Mouse (Mus musculus) lung, postnatal 0 days (tissue): ENCODE results near the gene Dusp5. TPM values are rescaled to one million over a fixed set of nuclear protein-coding genes. Genes with fewer than 3 reads are reported as not detected.

Experiments
- ATAC-seq: fragments of 200-750 bp; cut with Nextera tagmentation; 2 replicates; pipeline ENCODE4 v1.8.0; 2017; ENCODE audit warnings: moderate library complexity
- DNase-seq: peaks from one replicate; pipeline ENCODE4 v3.0.0-alpha.2; 2016; ENCODE audit warnings: low spot score
- H3K27ac ChIP-seq: fragments of 300-500 bp; sonication (generic); 2 replicates; pipeline ENCODE4 v1.5.1; 2014; ENCODE audit warnings: antibody characterized with exemption, mild to moderate bottlenecking, low read length, mixed read lengths
- H3K27me3 ChIP-seq: fragments of 300-500 bp; sonication (generic); replicated peaks from 2 replicates; pipeline ENCODE4 v1.6.1; 2014; ENCODE audit warnings: low read length, mixed read lengths; ENCODE audit not compliant: insufficient read depth
- H3K36me3 ChIP-seq: fragments of 300-500 bp; sonication (generic); 2 replicates; pipeline ENCODE4 v1.6.1; 2014; ENCODE audit warnings: low read length, mixed read lengths; ENCODE audit not compliant: insufficient read depth
- H3K4me1 ChIP-seq: fragments of 300-500 bp; sonication (generic); 2 replicates; pipeline ENCODE4 v1.6.1; 2014; ENCODE audit warnings: antibody characterized with exemption, low read depth, low read length, mixed read lengths; ENCODE audit not compliant: insufficient read depth
- H3K4me2 ChIP-seq: fragments of 300-500 bp; sonication (generic); replicated peaks from 2 replicates; pipeline ENCODE4 v1.6.1; 2014; ENCODE audit warnings: low read depth, mild to moderate bottlenecking, low read length, moderate library complexity, mixed read lengths
- H3K4me3 ChIP-seq: fragments of 300-500 bp; sonication (generic); 2 replicates; pipeline ENCODE4 v1.5.1; 2014; ENCODE audit warnings: low read depth, low read length
- H3K9ac ChIP-seq: fragments of 300-500 bp; sonication (generic); replicated peaks from 2 replicates; pipeline ENCODE4 v1.6.1; 2014; ENCODE audit warnings: low read depth, mild to moderate bottlenecking
- H3K9me3 ChIP-seq: fragments of 300-500 bp; sonication (generic); 2 replicates; pipeline ENCODE4 v1.6.1; 2016; ENCODE audit warnings: low read length, mixed read lengths
- CTCF ChIP-seq: IDR thresholded peaks from 2 replicates; pipeline ENCODE4 v1.5.1; 2016; ENCODE audit warnings: antibody characterized with exemption, mild to moderate bottlenecking
- EP300 ChIP-seq: IDR thresholded peaks from 2 replicates; pipeline ENCODE4 v1.6.1; 2016; ENCODE audit warnings: antibody characterized with exemption, mild to moderate bottlenecking, control low read depth
- WGBS: fragments of 180-500 bp; shearing (Covaris S2); extraction: QIAGEN DNeasy Blood & Tissue Kit; methylation state at CpG from one replicate; pipeline ENCODE4 v1.1.7; 2014; 5-methylcytosine and 5-hydroxymethylcytosine counted together
- polyA plus RNA-seq: library from polyadenylated mRNA; unstranded; fragments of >200 nt; fragmentation: Nextera tagmentation; extraction: Ambion mirVana; gene quantifications from 2 replicates; pipeline ENCODE4 v1.2.1, GENCODE M21; 2015

Gene Dusp5
- 10.6 and 10.9 TPM in 2 replicates for polyA plus RNA-seq

DNA sequence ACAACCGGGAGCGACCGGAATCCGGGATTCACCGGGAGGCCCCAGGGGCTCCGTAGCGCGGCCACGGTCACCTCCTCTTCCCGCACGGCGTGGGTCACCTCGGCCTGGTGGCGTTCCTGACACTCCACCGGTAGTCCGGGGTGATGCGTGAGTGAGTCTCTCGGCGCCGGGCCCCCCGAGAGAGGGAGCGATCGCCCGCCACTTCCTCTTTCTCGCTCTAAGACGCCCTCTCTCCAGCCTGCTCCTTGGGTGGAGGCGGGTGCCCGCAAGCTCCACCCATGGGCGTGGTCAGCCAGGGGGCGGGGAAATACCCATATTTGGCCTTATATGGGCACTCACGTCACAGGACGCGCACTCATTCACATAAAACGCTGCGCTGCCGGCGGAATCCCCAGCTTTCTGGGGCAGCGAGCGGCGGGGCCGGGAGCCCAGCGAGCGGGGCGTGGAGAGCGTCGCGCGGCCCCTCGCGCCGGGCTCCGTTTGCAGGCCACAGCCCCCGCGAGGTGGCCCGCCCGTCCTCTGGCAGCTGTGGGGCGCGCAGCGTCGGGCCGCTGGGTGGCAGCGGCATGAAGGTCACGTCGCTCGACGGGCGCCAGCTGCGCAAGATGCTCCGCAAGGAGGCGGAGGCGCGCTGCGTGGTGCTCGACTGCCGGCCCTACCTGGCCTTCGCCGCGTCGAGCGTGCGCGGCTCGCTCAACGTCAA is at the start of gene Dusp5:
TSS of gene Dusp5 (plus strand) at position 358 of the 703 bp plus-strand sequence.
- H3K27me3 ChIP-seq, result 0 out of 2 replicates have a peak, but pooled peaks cover 3% of the 10 kb centered on the region
- H3K27ac ChIP-seq, result peak within 1 kb of the TSS; percentile 74
- H3K4me3 ChIP-seq, result peak within 1 kb of the TSS; percentile 67
- H3K4me1 ChIP-seq, result peaks cover 9% of the 10 kb centered on the region; the same call in 1 of the 2 replicates
- H3K9me3 ChIP-seq, result no peaks in the 10 kb centered on the region
- peak within 1 kb of the TSS; percentile 85 for H3K4me2 ChIP-seq
- ATAC-seq (peak; percentile 97), DNase-seq (peak; percentile 96)
- TF ChIP-seq CTCF, result peak; percentile 59
- no peak for TF ChIP-seq EP300
- under 1% methylated on average over 77 of the region's 84 CpGs for WGBS
- peak within 1 kb of the TSS; percentile 76 for H3K9ac ChIP-seq
- H3K36me3 ChIP-seq, result no peaks in the 10 kb centered on the region

DNA sequence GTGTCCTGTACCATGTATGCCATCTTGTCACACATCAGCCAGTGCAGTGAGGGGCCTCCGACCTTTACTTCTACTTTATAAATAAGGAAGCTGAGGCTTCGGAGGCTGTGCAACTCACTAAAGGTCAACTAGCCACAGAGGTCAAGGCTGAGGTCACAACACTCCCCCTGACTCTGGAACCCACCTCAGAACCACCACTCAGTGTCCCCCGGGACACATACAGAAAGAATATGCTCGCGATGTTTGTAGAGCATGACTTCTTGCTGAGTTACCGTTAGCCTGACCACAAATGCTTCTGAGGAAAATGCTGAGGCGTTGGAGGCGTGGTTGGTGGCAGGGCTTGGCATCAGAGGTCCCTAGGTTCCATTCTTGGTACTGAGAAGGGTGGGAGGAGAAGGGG is 49.3 kb upstream of the Dusp5 start:
- H3K27me3 ChIP-seq, result no peaks in the 10 kb centered on the region
- H3K4me2 ChIP-seq, result no peak overlapping the region
- H3K4me3 ChIP-seq, result no peak overlapping the region
- no peak overlapping the region for H3K27ac ChIP-seq
- TF ChIP-seq CTCF (no peak), EP300 (no peak)
- no peak overlapping the region for H3K9ac ChIP-seq
- H3K9me3 ChIP-seq, result no peaks in the 10 kb centered on the region
- WGBS, result 75% methylated on average over 8 of the region's 8 CpGs
- H3K4me1 ChIP-seq, result no peaks in the 10 kb centered on the region; the same call in 1 of the 2 replicates
- no peak for DNase-seq
- H3K36me3 ChIP-seq, result no peaks in the 10 kb centered on the region
- ATAC-seq, result no peak

DNA sequence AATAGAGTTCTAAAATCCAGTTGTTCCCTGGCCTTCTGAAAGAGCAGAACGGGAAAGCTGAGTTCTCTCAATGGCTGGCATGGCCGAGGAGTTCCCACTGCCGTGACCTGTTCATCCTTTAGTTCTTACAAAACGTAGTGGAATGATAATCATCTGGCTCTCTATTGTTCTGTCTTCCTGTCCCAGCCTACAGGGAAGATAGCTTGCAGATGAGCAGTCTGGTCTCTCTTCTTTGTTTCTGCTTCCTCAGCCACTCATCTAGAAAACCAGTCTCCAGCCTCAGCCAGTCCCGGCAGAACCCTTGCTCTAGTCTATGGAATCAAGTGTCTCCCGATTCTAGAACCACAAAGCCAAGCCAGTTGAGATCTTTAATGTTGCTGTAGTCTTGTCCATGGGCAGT is 46.8 kb upstream of the Dusp5 start:
- no peak overlapping the region for H3K9ac ChIP-seq
- DNase-seq (no peak), ATAC-seq (0 out of 2 replicates have a peak, but pooled peaks have one; percentile 15)
- 61% methylated on average over 6 of the region's 6 CpGs for whole genome bisulfite sequencing
- no peak overlapping the region for H3K27ac ChIP-seq
- H3K27me3 ChIP-seq, result no peaks in the 10 kb centered on the region
- no peaks in the 10 kb centered on the region for H3K9me3 ChIP-seq
- TF ChIP-seq CTCF, result no peak
- no peak for TF ChIP-seq EP300
- H3K4me1 ChIP-seq, result no peaks in the 10 kb centered on the region; the same call in 1 of the 2 replicates
- H3K4me3 ChIP-seq, result no peak overlapping the region
- H3K36me3 ChIP-seq, result no peaks in the 10 kb centered on the region
- H3K4me2 ChIP-seq, result no peak overlapping the region

- TF ChIP-seq CTCF (no peak), EP300 (no peak)
- no peak overlapping the region for H3K4me2 ChIP-seq
- no peak overlapping the region for H3K9ac ChIP-seq
- ATAC-seq (peak; percentile 73), DNase-seq (peak; percentile 58)
- H3K36me3 ChIP-seq, result no peaks in the 10 kb centered on the region
- no peaks in the 10 kb centered on the region for H3K9me3 ChIP-seq
- no peak overlapping the region for H3K4me3 ChIP-seq
- WGBS, result 58% methylated on average over 5 of the region's 5 CpGs
- no peak overlapping the region for H3K27ac ChIP-seq
- H3K4me1 ChIP-seq, result no peaks in the 10 kb centered on the region; the same call in 1 of the 2 replicates
- H3K27me3 ChIP-seq, result no peaks in the 10 kb centered on the region
Observed at GRCm38 (mm10) chr19:53482527-53482926, 46.4 kb upstream of the Dusp5 start.

DNA sequence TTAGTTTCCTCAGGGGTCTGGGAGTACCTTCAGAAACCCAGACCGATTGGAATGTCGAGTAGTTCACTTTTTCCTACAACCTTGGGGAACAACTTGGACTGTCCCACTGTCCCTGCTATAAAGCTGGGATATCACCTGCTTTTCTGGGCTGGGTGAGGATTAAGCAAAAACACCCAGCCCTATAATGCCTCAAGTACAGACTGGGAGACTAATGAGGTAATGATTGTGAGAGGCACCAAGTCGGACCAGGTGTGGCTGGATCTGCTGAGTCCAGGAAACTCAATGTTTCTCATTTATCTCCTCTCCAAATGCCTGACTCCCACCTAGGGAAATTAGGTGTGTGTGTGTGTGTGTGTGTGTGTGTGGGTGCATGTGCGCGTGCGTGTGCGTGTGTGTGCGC is 44.9 kb upstream of the Dusp5 start:
- Histone ChIP-seq H3K27ac (no peak overlapping the region), H3K4me1 (no peaks in the 10 kb centered on the region; the same call in 1 of the 2 replicates), H3K9me3 (no peaks in the 10 kb centered on the region), H3K9ac (no peak overlapping the region), H3K27me3 (no peaks in the 10 kb centered on the region), H3K36me3 (no peaks in the 10 kb centered on the region), H3K4me2 (no peak overlapping the region), H3K4me3 (no peak overlapping the region)
- no peak for TF ChIP-seq CTCF
- no peak for TF ChIP-seq EP300
- DNase-seq (no peak), ATAC-seq (no peak)
- WGBS, result 83% methylated on average over 8 of the region's 8 CpGs

GRCm38 (mm10) chr19:53484918-53485317 is 44.0 kb upstream of the Dusp5 start:
- no peak for DNase-seq
- ATAC-seq, result no peak

More at GRCm38 (mm10) chr19:53484918-53485317, 44.0 kb upstream of the Dusp5 start:
- no peaks in the 10 kb centered on the region for H3K27me3 ChIP-seq
- no peak overlapping the region for H3K9ac ChIP-seq
- H3K9me3 ChIP-seq, result no peaks in the 10 kb centered on the region
- no peak overlapping the region for H3K27ac ChIP-seq
- H3K4me1 ChIP-seq, result no peaks in the 10 kb centered on the region; the same call in 1 of the 2 replicates
- 62% methylated on average over 3 of the region's 3 CpGs for WGBS
- H3K4me2 ChIP-seq, result no peak overlapping the region
- H3K4me3 ChIP-seq, result no peak overlapping the region
- no peak for TF ChIP-seq CTCF
- TF ChIP-seq EP300, result no peak
- H3K36me3 ChIP-seq, result no peaks in the 10 kb centered on the region
